In genomic region chr16:58354551-58354950, GRCm38 (mm10) we compare ENCODE assay signal across 14 mouse cellular contexts. TPM values are rescaled to one million over a fixed set of nuclear protein-coding genes. Genes with fewer than 3 reads are reported as not detected.
DNase-seq lines count a peak whose midpoint lies in the region; ATAC-seq lines count a peak whose summit lies in the region.
"Had no signal": no experiment of that assay in that cellular context is flagged by ENCODE, and none has a peak within 500 bp of the region (broad histone marks: within the 10 kb centered on the region; RNA-seq: fewer than 3 reads in every experiment).

No protein-coding gene starts in this region.

- H3K4me1 ChIP-seq in kidney, embryonic 14.5 days (ENCODE audit: control insufficient read depth, insufficient read depth, low read length) = no peaks in the 10 kb centered on the region
- H3K4me1 ChIP-seq: liver, embryonic 13.5 days; midbrain, embryonic 15.5 days had no signal

- H3K4me2 ChIP-seq in kidney, embryonic 14.5 days (replicated peaks; ENCODE audit: low read depth, low read length) = no peak overlapping the region
- H3K4me2 ChIP-seq: liver, embryonic 13.5 days; midbrain, embryonic 15.5 days; neural tube, embryonic 15.5 days had no signal

- no peaks in the 10 kb centered on the region for H3K36me3 ChIP-seq in kidney, embryonic 14.5 days (ENCODE audit: control insufficient read depth, insufficient read depth, low read length)
- H3K36me3 ChIP-seq: liver, embryonic 13.5 days; midbrain, embryonic 15.5 days; neural tube, embryonic 15.5 days had no signal

- no peak overlapping the region for H3K4me3 ChIP-seq in kidney, embryonic 14.5 days (ENCODE audit: low read length)
- H3K4me3 ChIP-seq: liver, embryonic 13.5 days; midbrain, embryonic 15.5 days; neural tube, embryonic 15.5 days had no signal

- no peak overlapping the region for H3K9ac ChIP-seq in kidney, embryonic 14.5 days (ENCODE audit: low read depth, low read length)
- H3K9ac ChIP-seq: liver, embryonic 13.5 days; midbrain, embryonic 15.5 days; neural tube, embryonic 15.5 days had no signal

- DNase-seq in cerebellum, postnatal 14 days = peak; percentile 8 to 14
- peak; percentile 37 for DNase-seq in kidney, postnatal 14 days
- DNase-seq in right cerebral cortex, postnatal 4 days = peak; percentile 8
- no peak for DNase-seq in right cerebral cortex, postnatal 25 days
- DNase-seq in cerebellum, postnatal 4 days (ENCODE audit: low spot score in 2 of 2) = no peak
- DNase-seq in c-Kit-positive CD71-positive TER-119-positive erythroid progenitor cells, embryonic 14.5 days (ENCODE audit: low spot score) = no peak
- DNase-seq: B cell, adult 2 months; cerebellum, adult 8-10 months; liver, embryonic 13.5 days; thymus, postnatal 25 days had no signal

- no peaks in the 10 kb centered on the region for H3K9me3 ChIP-seq in kidney, embryonic 14.5 days (ENCODE audit: control insufficient read depth, low read length)
- H3K9me3 ChIP-seq: liver, embryonic 13.5 days; midbrain, embryonic 15.5 days; neural tube, embryonic 15.5 days had no signal

- WGBS in kidney, embryonic 14.5 days = 76% methylated on average over 6 of the region's 6 CpGs

- ATAC-seq in cerebellum, adult (ENCODE audit: insufficient number of reproducible peaks, low FRiP score, low TSS enrichment) = no peak
- no peak for ATAC-seq in kidney, embryonic 14.5 days (ENCODE audit: low FRiP score, low TSS enrichment)
- ATAC-seq: midbrain, embryonic 15.5 days had no signal

- H3K27me3 ChIP-seq in kidney, embryonic 14.5 days (ENCODE audit: control insufficient read depth, insufficient read depth, low read length) = no peaks in the 10 kb centered on the region
- H3K27me3 ChIP-seq: liver, embryonic 13.5 days; midbrain, embryonic 15.5 days; neural tube, embryonic 15.5 days had no signal

- no peak overlapping the region for H3K27ac ChIP-seq in kidney, embryonic 14.5 days (ENCODE audit: low read depth, low read length)
- H3K27ac ChIP-seq: liver, embryonic 13.5 days; midbrain, embryonic 15.5 days; neural tube, embryonic 15.5 days had no signal

RNA-seq across cellular contexts. Expression of gene Dcbld2, which starts 53.7 kb away (rescaled TPM):
- polyA plus RNA-seq in kidney, embryonic 14.5 days (2014; fragmentation: Nextera tagmentation; extraction: Ambion mirVana) = 8.0 and 9.3 TPM in 2 replicates

Comparison
In these comparisons a context has a peak if more than half of its experiments do, and no peak if none do; other contexts are left out.
1. DNase-seq: peak in cerebellum, postnatal 14 days (2 of 2), kidney, postnatal 14 days (single experiment) and right cerebral cortex, postnatal 4 days (single experiment); none in right cerebral cortex, postnatal 25 days (single experiment), cerebellum, postnatal 4 days (0 of 2) and c-Kit-positive CD71-positive TER-119-positive erythroid progenitor cells, embryonic 14.5 days (single experiment).